Mouse (Mus musculus): ENCODE data around the gene Fzd7. TPM values are rescaled to one million over a fixed set of nuclear protein-coding genes. Genes with fewer than 3 reads are reported as not detected.

Gene Fzd7
- polyA plus RNA-seq, 1 experiment from 2014 or later: 10.9 TPM

GRCm38 (mm10) chr1:59485803-59486202 is 3.6 kb downstream of the Fzd7 start:
- WGBS: 21% methylated on average over 4 of the region's 4 CpGs
- peak overlapping the region; percentile 99 for H3K4me2 ChIP-seq
- H3K9me3 ChIP-seq: no peaks in the 10 kb centered on the region
- H3K36me3 ChIP-seq (replicated peaks): no peaks in the 10 kb centered on the region
- peak overlapping the region; percentile 74 for H3K4me3 ChIP-seq (replicated peaks)
- H3K4me1 ChIP-seq: peaks cover 59% of the 10 kb centered on the region
- H3K9ac ChIP-seq: peak overlapping the region; percentile 88
- H3K27ac ChIP-seq: no peak overlapping the region
- ATAC-seq (ENCODE audit: low FRiP score): no peak
- peaks cover 30% of the 10 kb centered on the region for H3K27me3 ChIP-seq

GRCm38 (mm10) chr1:59487651-59488051 is 5.4 kb downstream of the Fzd7 start:
- ATAC-seq (ENCODE audit: low FRiP score): no peak
- Histone ChIP-seq H3K27ac (0 out of 2 replicates have a peak overlapping the region, but pooled peaks have one; percentile 31), H3K4me1 (peaks cover 53% of the 10 kb centered on the region), H3K4me3 (replicated peaks) (peak overlapping the region; percentile 8; the same call in 1 of the 2 replicates), H3K9me3 (no peaks in the 10 kb centered on the region), H3K4me2 (peak overlapping the region; percentile 38), H3K36me3 (replicated peaks) (no peaks in the 10 kb centered on the region), H3K27me3 (peaks cover 35% of the 10 kb centered on the region), H3K9ac (peak overlapping the region; percentile 30; the same call in 1 of the 2 replicates)
- 5% methylated on average over 10 of the region's 10 CpGs for WGBS

GRCm38 (mm10) chr1:59488481-59488880 is 6.3 kb downstream of the Fzd7 start:
- Histone ChIP-seq H3K4me1 (peaks cover 44% of the 10 kb centered on the region), H3K4me3 (replicated peaks) (no peak overlapping the region), H3K9me3 (no peaks in the 10 kb centered on the region), H3K9ac (no peak overlapping the region), H3K36me3 (replicated peaks) (no peaks in the 10 kb centered on the region), H3K4me2 (no peak overlapping the region), H3K27me3 (peaks cover 28% of the 10 kb centered on the region), H3K27ac (no peak overlapping the region)
- 46% methylated on average over 4 of the region's 4 CpGs for WGBS
- ATAC-seq (ENCODE audit: low FRiP score): no peak

GRCm38 (mm10) chr1:59488991-59489390 is 6.8 kb downstream of the Fzd7 start:
- Histone ChIP-seq H3K4me3 (replicated peaks) (no peak overlapping the region), H3K27me3 (peaks cover 26% of the 10 kb centered on the region), H3K36me3 (replicated peaks) (no peaks in the 10 kb centered on the region), H3K9me3 (no peaks in the 10 kb centered on the region), H3K4me1 (peaks cover 39% of the 10 kb centered on the region), H3K4me2 (no peak overlapping the region), H3K9ac (no peak overlapping the region), H3K27ac (no peak overlapping the region)
- WGBS: 62% methylated on average over 4 of the region's 4 CpGs
- ATAC-seq (ENCODE audit: low FRiP score): no peak

- Histone ChIP-seq H3K9me3 (no peaks in the 10 kb centered on the region), H3K9ac (no peak overlapping the region), H3K4me3 (replicated peaks) (no peak overlapping the region), H3K27me3 (peaks cover 18% of the 10 kb centered on the region), H3K4me2 (no peak overlapping the region), H3K4me1 (peaks cover 17% of the 10 kb centered on the region), H3K36me3 (replicated peaks) (no peaks in the 10 kb centered on the region), H3K27ac (no peak overlapping the region)
- no peak for ATAC-seq (ENCODE audit: low FRiP score)
- WGBS: 83% methylated on average over 9 of the region's 9 CpGs
Observed at GRCm38 (mm10) chr1:59491517-59491916, 9.3 kb downstream of the Fzd7 start.

- H3K36me3 ChIP-seq (replicated peaks): no peaks in the 10 kb centered on the region
- WGBS: 69% methylated on average over 4 of the region's 4 CpGs
- H3K27me3 ChIP-seq: peaks cover 22% of the 10 kb centered on the region
- H3K9ac ChIP-seq: no peak overlapping the region
- no peak overlapping the region for H3K4me2 ChIP-seq
- no peak for ATAC-seq (ENCODE audit: low FRiP score)
- H3K27ac ChIP-seq: no peak overlapping the region
- no peak overlapping the region for H3K4me3 ChIP-seq (replicated peaks)
- H3K4me1 ChIP-seq: peaks cover 11% of the 10 kb centered on the region
- no peaks in the 10 kb centered on the region for H3K9me3 ChIP-seq
Observed at GRCm38 (mm10) chr1:59492432-59492831, 10.2 kb downstream of the Fzd7 start.

GRCm38 (mm10) chr1:59495970-59496369 is 13.7 kb downstream of the Fzd7 start:
- Histone ChIP-seq H3K9me3 (no peaks in the 10 kb centered on the region), H3K27me3 (peaks cover 17% of the 10 kb centered on the region), H3K4me2 (no peak overlapping the region), H3K4me3 (replicated peaks) (no peak overlapping the region), H3K27ac (no peak overlapping the region), H3K36me3 (replicated peaks) (no peaks in the 10 kb centered on the region), H3K9ac (no peak overlapping the region), H3K4me1 (0 out of 2 replicates have a peak, but pooled peaks cover 2% of the 10 kb centered on the region)
- no peak for ATAC-seq (ENCODE audit: low FRiP score)
- WGBS: 91% methylated on average over 5 of the region's 5 CpGs

- 62% methylated on average over 6 of the region's 6 CpGs for WGBS
- Histone ChIP-seq H3K4me3 (replicated peaks) (no peak overlapping the region), H3K27me3 (peaks cover 19% of the 10 kb centered on the region), H3K9me3 (no peaks in the 10 kb centered on the region), H3K9ac (no peak overlapping the region), H3K4me2 (no peak overlapping the region), H3K27ac (no peak overlapping the region), H3K4me1 (no peaks in the 10 kb centered on the region), H3K36me3 (replicated peaks) (no peaks in the 10 kb centered on the region)
- ATAC-seq (ENCODE audit: low FRiP score): no peak
Observed at GRCm38 (mm10) chr1:59497741-59498613, 15.8 kb downstream of the Fzd7 start.

- peaks cover 19% of the 10 kb centered on the region for H3K27me3 ChIP-seq
- H3K4me3 ChIP-seq (replicated peaks): no peak overlapping the region
- 70% methylated on average over 3 of the region's 3 CpGs for WGBS
- H3K9ac ChIP-seq: no peak overlapping the region
- H3K4me2 ChIP-seq: no peak overlapping the region
- no peaks in the 10 kb centered on the region for H3K36me3 ChIP-seq (replicated peaks)
- H3K27ac ChIP-seq: no peak overlapping the region
- H3K4me1 ChIP-seq: no peaks in the 10 kb centered on the region
- no peak for ATAC-seq (ENCODE audit: low FRiP score)
- H3K9me3 ChIP-seq: no peaks in the 10 kb centered on the region
Observed at GRCm38 (mm10) chr1:59499327-59499726, 17.1 kb downstream of the Fzd7 start.

- Histone ChIP-seq H3K9ac (no peak overlapping the region), H3K27me3 (peaks cover 21% of the 10 kb centered on the region; the same call in 1 of the 2 replicates), H3K4me1 (no peaks in the 10 kb centered on the region), H3K36me3 (replicated peaks) (no peaks in the 10 kb centered on the region), H3K9me3 (no peaks in the 10 kb centered on the region), H3K4me2 (no peak overlapping the region), H3K4me3 (replicated peaks) (no peak overlapping the region), H3K27ac (no peak overlapping the region)
- ATAC-seq (ENCODE audit: low FRiP score): no peak
- 87% methylated on average over 2 of the region's 2 CpGs for WGBS
Observed at GRCm38 (mm10) chr1:59502355-59502754, 20.1 kb downstream of the Fzd7 start.

GRCm38 (mm10) chr1:59503659-59504301 is 21.6 kb downstream of the Fzd7 start:
- H3K4me3 ChIP-seq (replicated peaks): no peak overlapping the region
- H3K4me1 ChIP-seq: peaks cover 5% of the 10 kb centered on the region; the same call in 1 of the 2 replicates
- H3K4me2 ChIP-seq: no peak overlapping the region
- H3K27ac ChIP-seq: no peak overlapping the region
- 57% methylated on average over 7 of the region's 7 CpGs for WGBS
- H3K36me3 ChIP-seq (replicated peaks): no peaks in the 10 kb centered on the region
- ATAC-seq (ENCODE audit: low FRiP score): no peak
- H3K9me3 ChIP-seq: no peaks in the 10 kb centered on the region
- peaks cover 24% of the 10 kb centered on the region; the same call in 1 of the 2 replicates for H3K27me3 ChIP-seq
- H3K9ac ChIP-seq: no peak overlapping the region

GRCm38 (mm10) chr1:59504302-59504700 is 22.1 kb downstream of the Fzd7 start:
- Histone ChIP-seq H3K36me3 (replicated peaks) (no peaks in the 10 kb centered on the region), H3K4me1 (peaks cover 5% of the 10 kb centered on the region; the same call in 1 of the 2 replicates), H3K9ac (no peak overlapping the region), H3K9me3 (no peaks in the 10 kb centered on the region), H3K27ac (no peak overlapping the region), H3K4me2 (no peak overlapping the region), H3K27me3 (peaks cover 27% of the 10 kb centered on the region; the same call in 1 of the 2 replicates), H3K4me3 (replicated peaks) (no peak overlapping the region)
- 76% methylated on average over 2 of the region's 2 CpGs for WGBS
- no peak for ATAC-seq (ENCODE audit: low FRiP score)
